Mouse (Mus musculus) lung, embryonic 14.5 days (tissue): ENCODE data around the gene Gdf15. TPM values are rescaled to one million over a fixed set of nuclear protein-coding genes. Genes with fewer than 3 reads are reported as not detected.
A peak's percentile ranks its signal among the peaks of the same experiment; 100 is the strongest.
"Not testable (repeated sequence)": the region's sequence is repeated elsewhere in the genome, so short reads cannot be mapped to it uniquely, and the experiment has no call there.

Source experiments
- ATAC-seq: fragments of 200-750 bp; cut with Nextera tagmentation; 2 replicates; pipeline ENCODE4 v1.8.0; 2017; ENCODE audit warnings: mild to moderate bottlenecking, moderate TSS enrichment, moderate library complexity; ENCODE audit not compliant: insufficient read depth
- DNase-seq: peaks from one replicate; pipeline ENCODE4 v3.0.0-alpha.2; 2015
- H3K27ac ChIP-seq: fragments of 300-500 bp; sonication (generic); 2 replicates; pipeline ENCODE4 v1.5.1; 2014; ENCODE audit warnings: low read depth, mild to moderate bottlenecking, moderate library complexity
- H3K27me3 ChIP-seq: fragments of 300-500 bp; sonication (generic); 2 replicates; pipeline ENCODE4 v1.6.1; 2014; ENCODE audit warnings: low read length, control low read depth; ENCODE audit not compliant: insufficient read depth
- H3K36me3 ChIP-seq: fragments of 300-500 bp; sonication (generic); 2 replicates; pipeline ENCODE4 v1.6.1; 2014; ENCODE audit warnings: control low read depth; ENCODE audit not compliant: insufficient read depth
- H3K4me1 ChIP-seq: fragments of 300-500 bp; sonication (generic); 2 replicates; pipeline ENCODE4 v1.6.1; 2014; ENCODE audit warnings: antibody characterized with exemption, control low read depth; ENCODE audit not compliant: insufficient read depth
- H3K4me2 ChIP-seq: fragments of 300-500 bp; sonication (generic); 2 replicates; pipeline ENCODE4 v1.6.1; 2014; ENCODE audit warnings: mild to moderate bottlenecking
- H3K4me3 ChIP-seq: fragments of 300-500 bp; sonication (generic); 2 replicates; pipeline ENCODE4 v1.5.1; 2014; ENCODE audit warnings: low read depth, low read length
- H3K9ac ChIP-seq: fragments of 300-500 bp; sonication (generic); 2 replicates; pipeline ENCODE4 v1.6.1; 2014
- H3K9me3 ChIP-seq: fragments of 300-500 bp; sonication (generic); 2 replicates; pipeline ENCODE4 v1.6.1; 2016; ENCODE audit warnings: low read depth, low read length, control low read depth
- CTCF ChIP-seq: IDR thresholded peaks from 2 replicates; pipeline ENCODE4 v1.5.1; 2016; ENCODE audit warnings: antibody characterized with exemption, low read depth
- WGBS: fragments of 180-500 bp; shearing (Covaris S2); extraction: QIAGEN DNeasy Blood & Tissue Kit; methylation state at CpG from one replicate; pipeline ENCODE4 v1.1.7; 2014; 5-methylcytosine and 5-hydroxymethylcytosine counted together
- polyA plus RNA-seq: library from polyadenylated mRNA; unstranded; fragments of >200 nt; fragmentation: Nextera tagmentation; extraction: Ambion mirVana; gene quantifications from 2 replicates; pipeline ENCODE4 v1.2.1, GENCODE M21; 2014

Gene Gdf15
- polyA plus RNA-seq, 1 experiment from 2014 or later, result 0.12 TPM

- peak; percentile 42 for DNase-seq
- H3K4me1 ChIP-seq, result peaks cover 18% of the 10 kb centered on the region
Observed at GRCm38 (mm10) chr8:70594621-70595564, 37.4 kb downstream of the Gdf15 start.

GRCm38 (mm10) chr8:70593961-70594609 lies 38.2 kb downstream of the Gdf15 start, which contains the start of gene Isyna1:
Gene Isyna1, plus strand, starts transcription at chr8:70594373.
- TF ChIP-seq CTCF, result no peak

More at GRCm38 (mm10) chr8:70594621-70595564, 37.4 kb downstream of the Gdf15 start:
- TF ChIP-seq CTCF, result no peak
- H3K36me3 ChIP-seq, result peaks cover 42% of the 10 kb centered on the region
- peak; percentile 1; the same call in 1 of the 2 replicates for ATAC-seq
- 8% methylated on average over 82 of the region's 82 CpGs for WGBS
- H3K4me3 ChIP-seq, result peak overlapping the region; percentile 62
- no peaks in the 10 kb centered on the region for H3K9me3 ChIP-seq
- peak overlapping the region; percentile 67 for H3K9ac ChIP-seq
- peak overlapping the region; percentile 100 for H3K4me2 ChIP-seq
- peak overlapping the region; percentile 85 for H3K27ac ChIP-seq
- no peaks in the 10 kb centered on the region for H3K27me3 ChIP-seq

GRCm38 (mm10) chr8:70593173-70593572 lies 39.1 kb downstream of the Gdf15 start:
- H3K27ac ChIP-seq, result peak overlapping the region; percentile 85
- ATAC-seq (no peak), DNase-seq (peak; percentile 41)
- H3K27me3 ChIP-seq, result no peaks in the 10 kb centered on the region
- H3K9me3 ChIP-seq, result no peaks in the 10 kb centered on the region
- H3K36me3 ChIP-seq, result peaks cover 54% of the 10 kb centered on the region
- H3K4me2 ChIP-seq, result peak overlapping the region; percentile 100
- H3K4me1 ChIP-seq, result peaks cover 10% of the 10 kb centered on the region
- TF ChIP-seq CTCF, result no peak
- H3K4me3 ChIP-seq, result peak overlapping the region; percentile 62
- 36% methylated on average over 8 of the region's 8 CpGs for WGBS
- H3K9ac ChIP-seq, result peak overlapping the region; percentile 67

More at GRCm38 (mm10) chr8:70593961-70594609, 38.2 kb downstream of the Gdf15 start, which contains the start of gene Isyna1:
- peak within 1 kb of the TSS; percentile 100 for H3K4me2 ChIP-seq
- H3K4me1 ChIP-seq, result peaks cover 17% of the 10 kb centered on the region
- H3K36me3 ChIP-seq, result peaks cover 50% of the 10 kb centered on the region
- DNase-seq, result peak; percentile 99
- H3K9ac ChIP-seq, result peak within 1 kb of the TSS; percentile 67
- H3K4me3 ChIP-seq, result peak within 1 kb of the TSS; percentile 62
- under 1% methylated on average over 40 of the region's 40 CpGs for WGBS
- ATAC-seq, result peak; percentile 89
- peak within 1 kb of the TSS; percentile 85 for H3K27ac ChIP-seq
- no peaks in the 10 kb centered on the region for H3K27me3 ChIP-seq
- no peaks in the 10 kb centered on the region for H3K9me3 ChIP-seq

- Histone ChIP-seq H3K27ac (0 out of 2 replicates have a peak overlapping the region, but pooled peaks have one; percentile 12), H3K4me2 (no peak overlapping the region), H3K36me3 (peaks cover 54% of the 10 kb centered on the region), H3K9ac (no peak overlapping the region), H3K4me3 (no peak overlapping the region), H3K9me3 (no peaks in the 10 kb centered on the region), H3K27me3 (no peaks in the 10 kb centered on the region), H3K4me1 (peaks cover 4% of the 10 kb centered on the region)
- ATAC-seq (no peak), DNase-seq (no peak)
- 85% methylated on average over 12 of the region's 12 CpGs for WGBS
- no peak for TF ChIP-seq CTCF
Observed at GRCm38 (mm10) chr8:70591569-70591968, 40.7 kb downstream of the Gdf15 start.

GRCm38 (mm10) chr8:70587955-70588354 lies 44.3 kb downstream of the Gdf15 start:
- not testable (repeated sequence) for H3K27me3 ChIP-seq, H3K4me3 ChIP-seq, H3K4me1 ChIP-seq, H3K4me2 ChIP-seq, DNase-seq, H3K9me3 ChIP-seq, H3K9ac ChIP-seq, H3K27ac ChIP-seq, ATAC-seq
- peaks cover 76% of the 10 kb centered on the region for H3K36me3 ChIP-seq
- WGBS, result 94% methylated on average over 4 of the region's 4 CpGs

GRCm38 (mm10) chr8:70585258-70585652 lies 47.0 kb downstream of the Gdf15 start:
- Histone ChIP-seq H3K4me3 (no peak overlapping the region), H3K4me1 (no peaks in the 10 kb centered on the region), H3K36me3 (peaks cover 84% of the 10 kb centered on the region), H3K27ac (no peak overlapping the region), H3K27me3 (no peaks in the 10 kb centered on the region), H3K4me2 (no peak overlapping the region), H3K9ac (no peak overlapping the region), H3K9me3 (no peaks in the 10 kb centered on the region)
- DNase-seq (peak; percentile 60), ATAC-seq (peak; percentile 75)
- 42% methylated on average over 7 of the region's 7 CpGs for WGBS
- TF ChIP-seq CTCF, result peak; percentile 78
